Mouse (Mus musculus) hindbrain, embryonic 11.5 days (tissue): ENCODE results near the gene Gtf2i. TPM values are rescaled to one million over a fixed set of nuclear protein-coding genes. Genes with fewer than 3 reads are reported as not detected.

Source experiments
- ATAC-seq: fragments of 200-750 bp; cut with Nextera tagmentation; 2 replicates; pipeline ENCODE4 v1.8.0; 2017; ENCODE audit warnings: mild to moderate bottlenecking, moderate TSS enrichment, moderate library complexity; ENCODE audit not compliant: low FRiP score
- DNase-seq: peaks from one replicate; pipeline ENCODE4 v3.0.0-alpha.2; 2015; ENCODE audit warnings: low spot score
- H3K27ac ChIP-seq: fragments of 300-500 bp; sonication (generic); 2 replicates; pipeline ENCODE4 v1.5.1; 2014; ENCODE audit warnings: mild to moderate bottlenecking, low read depth, low read length
- H3K27me3 ChIP-seq: fragments of 300-500 bp; sonication (generic); 2 replicates; pipeline ENCODE4 v1.6.1; 2014; ENCODE audit warnings: mild to moderate bottlenecking, low read length, moderate library complexity, mixed read lengths; ENCODE audit not compliant: control insufficient read depth, insufficient read depth
- H3K36me3 ChIP-seq: fragments of 300-500 bp; sonication (generic); 2 replicates; pipeline ENCODE4 v1.6.1; 2014; ENCODE audit warnings: mild to moderate bottlenecking, low read length, moderate library complexity, mixed read lengths; ENCODE audit not compliant: control insufficient read depth, insufficient read depth
- H3K4me1 ChIP-seq: fragments of 300-500 bp; sonication (generic); replicated peaks from 2 replicates; pipeline ENCODE4 v1.6.1; 2014; ENCODE audit warnings: low read length, mixed read lengths; ENCODE audit not compliant: control insufficient read depth, insufficient read depth
- H3K4me2 ChIP-seq: fragments of 300-500 bp; sonication (generic); replicated peaks from 2 replicates; pipeline ENCODE4 v1.6.1; 2014; ENCODE audit warnings: mild to moderate bottlenecking, low read depth, low read length
- H3K4me3 ChIP-seq: fragments of 300-500 bp; sonication (generic); 2 replicates; pipeline ENCODE4 v1.5.1; 2014; ENCODE audit warnings: low read depth, low read length
- H3K9ac ChIP-seq: fragments of 300-500 bp; sonication (generic); 2 replicates; pipeline ENCODE4 v1.6.1; 2014; ENCODE audit warnings: low read depth, low read length
- H3K9me3 ChIP-seq: fragments of 300-500 bp; sonication (generic); 2 replicates; pipeline ENCODE4 v1.6.1; 2016; ENCODE audit warnings: low read length; ENCODE audit not compliant: control insufficient read depth
- WGBS: fragments of 180-500 bp; shearing (Covaris S2); extraction: QIAGEN DNeasy Blood & Tissue Kit; methylation state at CpG from one replicate; pipeline ENCODE4 v1.1.7; 2014; 5-methylcytosine and 5-hydroxymethylcytosine counted together
- polyA plus RNA-seq: library from polyadenylated mRNA; unstranded; fragments of >200 nt; fragmentation: Nextera tagmentation; extraction: Ambion mirVana; gene quantifications from 2 replicates; pipeline ENCODE4 v1.2.1, GENCODE M21; 2014

The Gtf2i gene
- polyA plus RNA-seq, 1 experiment from 2014 or later = 178 TPM

DNA sequence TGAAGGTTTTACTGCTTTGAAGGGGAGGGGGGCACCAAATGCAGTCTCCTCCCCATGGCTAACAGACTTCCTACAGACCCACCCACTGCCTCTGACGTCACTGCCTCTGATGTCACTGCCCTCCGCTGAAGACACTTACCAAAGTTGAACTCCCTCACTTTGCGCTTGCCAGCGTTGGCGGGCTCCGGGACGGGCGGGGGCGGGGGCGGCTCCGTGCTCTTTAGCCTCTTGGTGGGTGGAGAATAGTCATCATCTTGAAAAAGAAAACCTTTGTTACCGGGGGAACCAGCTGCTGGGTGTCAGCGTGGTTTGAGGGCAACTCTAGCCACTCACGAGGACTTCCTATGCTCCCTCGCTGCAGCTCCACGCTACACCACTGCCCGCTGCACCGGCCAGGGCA lies 48.2 kb downstream of the Gtf2i start:
- Histone ChIP-seq H3K4me1 (no peaks in the 10 kb centered on the region), H3K4me2 (no peak overlapping the region), H3K36me3 (peaks cover 21% of the 10 kb centered on the region), H3K9me3 (no peaks in the 10 kb centered on the region), H3K27ac (no peak overlapping the region), H3K4me3 (no peak overlapping the region), H3K27me3 (no peaks in the 10 kb centered on the region), H3K9ac (no peak overlapping the region)
- DNase-seq = no peak
- WGBS = 83% methylated on average over 18 of the region's 18 CpGs
- ATAC-seq = no peak

DNA sequence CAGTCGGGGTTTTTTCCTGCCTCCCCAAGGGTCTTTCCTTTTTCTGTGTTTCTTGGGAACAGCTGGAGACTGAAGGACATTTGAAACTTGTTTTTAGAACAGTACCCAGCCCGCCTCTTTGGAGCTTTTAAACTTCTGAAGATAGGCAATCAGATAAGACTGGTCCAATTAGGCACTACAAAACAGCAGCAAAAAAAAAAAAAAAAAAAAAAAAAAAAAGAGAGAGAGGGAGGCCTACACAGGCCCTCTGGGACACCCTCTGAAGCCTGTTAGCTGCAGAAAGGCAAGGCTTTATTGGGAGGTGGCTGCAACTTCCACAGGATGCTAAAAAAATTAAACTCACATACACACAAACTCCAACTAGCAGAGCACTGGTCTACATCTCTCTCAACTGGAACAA lies 48.7 kb downstream of the Gtf2i start:
- H3K4me1 ChIP-seq = no peaks in the 10 kb centered on the region
- no peaks in the 10 kb centered on the region for H3K27me3 ChIP-seq
- no peak overlapping the region for H3K9ac ChIP-seq
- no peaks in the 10 kb centered on the region for H3K9me3 ChIP-seq
- peaks cover 24% of the 10 kb centered on the region for H3K36me3 ChIP-seq
- no peak overlapping the region for H3K4me2 ChIP-seq
- 75% methylated on average over 2 of the region's 2 CpGs for WGBS
- no peak overlapping the region for H3K27ac ChIP-seq
- DNase-seq = no peak
- H3K4me3 ChIP-seq = no peak overlapping the region
- ATAC-seq = no peak

- ATAC-seq (no peak), DNase-seq (no peak)
- Histone ChIP-seq H3K27me3 (no peaks in the 10 kb centered on the region), H3K9me3 (no peaks in the 10 kb centered on the region), H3K4me1 (no peaks in the 10 kb centered on the region), H3K36me3 (peaks cover 35% of the 10 kb centered on the region), H3K4me2 (no peak overlapping the region), H3K27ac (no peak overlapping the region), H3K9ac (no peak overlapping the region), H3K4me3 (no peak overlapping the region)
- 91% methylated on average over 9 of the region's 9 CpGs for WGBS
Measured at GRCm38 (mm10) chr5:134260001-134260636, 54.4 kb downstream of the Gtf2i start.

GRCm38 (mm10) chr5:134258934-134259333 lies 55.6 kb downstream of the Gtf2i start:
- peaks cover 33% of the 10 kb centered on the region for H3K36me3 ChIP-seq
- no peaks in the 10 kb centered on the region for H3K27me3 ChIP-seq
- no peak overlapping the region for H3K4me2 ChIP-seq
- no peaks in the 10 kb centered on the region for H3K9me3 ChIP-seq
- DNase-seq (no peak), ATAC-seq (no peak)
- no peak overlapping the region for H3K27ac ChIP-seq
- no peak overlapping the region for H3K9ac ChIP-seq
- no peak overlapping the region for H3K4me3 ChIP-seq
- WGBS = 91% methylated on average over 2 of the region's 2 CpGs
- H3K4me1 ChIP-seq = no peaks in the 10 kb centered on the region

GRCm38 (mm10) chr5:134258395-134258794 lies 56.2 kb downstream of the Gtf2i start:
- H3K9me3 ChIP-seq = no peaks in the 10 kb centered on the region
- ATAC-seq (no peak), DNase-seq (no peak)
- no peak overlapping the region for H3K4me2 ChIP-seq
- no peak overlapping the region for H3K27ac ChIP-seq
- H3K4me3 ChIP-seq = no peak overlapping the region
- 89% methylated on average over 4 of the region's 4 CpGs for WGBS
- H3K27me3 ChIP-seq = no peaks in the 10 kb centered on the region
- H3K9ac ChIP-seq = no peak overlapping the region
- no peaks in the 10 kb centered on the region for H3K4me1 ChIP-seq
- H3K36me3 ChIP-seq = peaks cover 33% of the 10 kb centered on the region

DNA sequence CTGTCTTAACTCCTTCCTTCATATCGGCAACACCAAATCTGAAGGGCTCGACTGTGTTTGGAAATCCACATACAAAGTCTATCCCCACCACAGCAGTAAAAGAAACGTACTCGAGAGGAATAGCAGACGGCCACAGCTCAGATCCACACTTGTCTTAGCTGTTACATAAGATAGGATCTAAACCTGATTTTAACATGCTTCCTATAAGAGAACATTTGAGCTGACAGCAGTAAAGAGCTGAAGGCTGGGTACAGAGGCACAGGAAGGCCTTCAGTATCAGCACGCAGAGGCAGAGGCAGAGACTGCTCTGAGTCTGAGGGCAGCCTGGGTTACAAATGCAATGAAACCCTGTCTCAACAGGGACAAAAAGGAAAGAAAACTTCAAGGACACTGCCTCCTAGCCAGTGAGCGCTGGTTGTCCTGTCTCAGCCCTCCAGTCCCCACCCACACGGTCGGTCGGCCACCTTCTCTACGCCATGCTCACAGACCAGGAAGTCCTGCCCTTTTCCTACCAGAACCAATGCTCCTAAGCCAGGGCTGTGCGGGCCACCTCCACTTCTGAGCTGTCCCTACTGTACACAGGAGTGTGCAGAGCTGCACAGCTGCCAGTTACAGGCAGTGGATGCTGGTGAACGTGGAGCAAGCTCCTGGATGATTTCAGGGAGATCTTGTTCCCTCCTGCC lies 57.1 kb downstream of the Gtf2i start:
- Histone ChIP-seq H3K27me3 (no peaks in the 10 kb centered on the region), H3K36me3 (peaks cover 37% of the 10 kb centered on the region), H3K27ac (no peak overlapping the region), H3K9me3 (no peaks in the 10 kb centered on the region), H3K4me3 (no peak overlapping the region), H3K4me1 (no peaks in the 10 kb centered on the region), H3K9ac (no peak overlapping the region), H3K4me2 (no peak overlapping the region)
- WGBS = 97% methylated on average over 13 of the region's 13 CpGs
- no peak for DNase-seq
- ATAC-seq = no peak

DNA sequence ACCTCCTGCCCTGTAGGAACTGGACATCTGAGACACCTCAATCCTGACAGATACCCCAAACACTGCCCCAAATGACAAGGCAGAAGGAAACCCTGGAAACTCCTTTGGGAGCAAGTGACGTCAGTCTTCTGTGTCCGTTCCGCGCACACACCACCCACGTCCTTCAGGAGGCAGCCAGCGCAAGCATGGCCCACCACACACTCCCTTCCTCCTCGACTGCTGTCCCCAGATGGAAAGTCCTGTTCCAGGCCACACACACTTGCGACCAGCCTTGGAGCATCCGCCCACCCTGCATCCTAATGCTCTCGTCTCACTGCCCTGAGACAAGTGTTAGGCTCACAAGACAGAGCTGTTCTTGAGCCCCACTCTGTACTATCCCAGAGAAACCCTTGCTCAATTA lies 59.3 kb downstream of the Gtf2i start:
- no peak overlapping the region for H3K27ac ChIP-seq
- ATAC-seq = no peak
- H3K27me3 ChIP-seq = no peaks in the 10 kb centered on the region
- H3K4me2 ChIP-seq = no peak overlapping the region
- H3K36me3 ChIP-seq = peaks cover 40% of the 10 kb centered on the region
- H3K4me3 ChIP-seq = no peak overlapping the region
- no peaks in the 10 kb centered on the region for H3K4me1 ChIP-seq
- H3K9ac ChIP-seq = no peak overlapping the region
- DNase-seq = no peak
- H3K9me3 ChIP-seq = no peaks in the 10 kb centered on the region
- 97% methylated on average over 10 of the region's 10 CpGs for WGBS

DNA sequence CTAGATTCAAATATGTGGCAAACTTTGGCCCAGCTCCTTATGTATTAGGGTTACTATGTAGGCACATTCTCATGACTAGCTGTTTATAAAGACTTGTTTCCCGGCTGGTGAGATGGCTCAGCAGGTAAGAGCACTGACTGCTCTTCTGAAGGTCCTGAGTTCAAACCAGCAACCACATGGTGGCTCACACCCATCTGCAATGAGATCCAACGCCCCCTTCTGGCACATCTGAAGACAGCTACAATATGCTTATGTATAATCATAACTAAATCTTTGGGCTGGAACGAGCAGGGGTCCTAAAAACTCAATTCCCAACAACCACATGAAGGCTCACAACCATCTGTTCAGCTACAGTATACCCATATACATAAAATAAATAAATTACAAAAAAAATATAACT lies 60.8 kb downstream of the Gtf2i start:
- DNase-seq (no peak), ATAC-seq (no peak)
- no peaks in the 10 kb centered on the region for H3K4me1 ChIP-seq
- peaks cover 47% of the 10 kb centered on the region for H3K36me3 ChIP-seq
- WGBS = 82% methylated on average over 3 of the region's 3 CpGs
- no peak overlapping the region for H3K9ac ChIP-seq
- no peaks in the 10 kb centered on the region for H3K27me3 ChIP-seq
- no peak overlapping the region for H3K27ac ChIP-seq
- H3K9me3 ChIP-seq = no peaks in the 10 kb centered on the region
- H3K4me2 ChIP-seq = no peak overlapping the region
- H3K4me3 ChIP-seq = no peak overlapping the region

DNA sequence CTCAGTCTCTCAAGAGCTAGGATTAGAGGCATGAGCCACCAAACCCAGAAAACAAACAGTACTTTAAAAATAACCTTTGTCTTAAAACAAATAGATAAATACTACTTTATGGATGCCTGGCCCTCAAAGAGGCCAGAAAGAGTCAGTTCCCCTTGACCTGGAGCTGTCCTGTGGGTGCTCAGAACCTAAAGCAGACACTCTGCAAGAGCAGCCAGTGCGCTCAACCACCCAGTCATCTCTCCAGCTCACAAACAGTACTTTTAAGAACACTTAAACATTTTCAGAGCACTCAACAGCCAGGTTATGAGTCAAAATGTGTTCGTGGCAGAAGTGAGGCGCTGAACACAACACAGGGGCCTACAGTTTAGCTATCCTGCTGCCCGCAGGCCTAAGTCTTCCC lies 63.5 kb downstream of the Gtf2i start:
- ATAC-seq (no peak), DNase-seq (no peak)
- Histone ChIP-seq H3K4me2 (no peak overlapping the region), H3K9me3 (no peaks in the 10 kb centered on the region), H3K4me3 (no peak overlapping the region), H3K27ac (no peak overlapping the region), H3K4me1 (no peaks in the 10 kb centered on the region), H3K27me3 (no peaks in the 10 kb centered on the region), H3K36me3 (peaks cover 51% of the 10 kb centered on the region), H3K9ac (no peak overlapping the region)
- 97% methylated on average over 4 of the region's 4 CpGs for WGBS
